8 mouse cellular contexts compared by ENCODE assay signal in genomic region chr5:97055511-97056068, GRCm38 (mm10). TPM values are rescaled to one million over a fixed set of nuclear protein-coding genes. Genes with fewer than 3 reads are reported as not detected.
DNase-seq lines count a peak whose midpoint lies in the region; ATAC-seq and TF ChIP-seq lines count a peak whose summit lies in the region.

No protein-coding gene starts in this region.

- peaks cover 15% of the 10 kb centered on the region for H3K36me3 ChIP-seq in midbrain, embryonic 14.5 days (ENCODE audit: control insufficient read depth, insufficient read depth, low read length)
- H3K36me3 ChIP-seq in midbrain, embryonic 10.5 days = peaks cover 14% of the 10 kb centered on the region
- peaks cover 76% of the 10 kb centered on the region for H3K36me3 ChIP-seq in liver, postnatal 0 days (replicated peaks; ENCODE audit: insufficient read depth, low read length)

- peak; percentile 17 to 67 for DNase-seq in frontal cortex, postnatal 36 days (ENCODE audit: low spot score in 2 of 2)
- no peak for DNase-seq in frontal cortex, postnatal 14 days (ENCODE audit: low spot score in 2 of 2)
- peak; percentile 91 for DNase-seq in midbrain, embryonic 14.5 days
- DNase-seq in midbrain, embryonic 10.5 days (ENCODE audit: low spot score) = no peak
- peak; percentile 61 for DNase-seq in R1 (ENCODE audit: low read depth, low spot score)
- DNase-seq in forelimb bud, embryonic 11.5 days (ENCODE audit: low read depth, low spot score) = peak; percentile 74
- no peak for DNase-seq in liver, postnatal 0 days
- DNase-seq in telencephalon, adult 2 months (ENCODE audit: low read depth, low spot score) = peak; percentile 47

- no peaks in the 10 kb centered on the region for H3K4me1 ChIP-seq in midbrain, embryonic 14.5 days (ENCODE audit: control insufficient read depth, insufficient read depth, low read length)
- H3K4me1 ChIP-seq in midbrain, embryonic 10.5 days = no peaks in the 10 kb centered on the region
- no peaks in the 10 kb centered on the region for H3K4me1 ChIP-seq in liver, postnatal 0 days (ENCODE audit: insufficient read depth)

- H3K4me2 ChIP-seq in midbrain, embryonic 14.5 days (ENCODE audit: low read length) = no peak overlapping the region
- H3K4me2 ChIP-seq in liver, postnatal 0 days (ENCODE audit: low read depth, low read length) = no peak overlapping the region

- no peak for ATAC-seq in midbrain, embryonic 14.5 days (ENCODE audit: low FRiP score, low TSS enrichment)
- ATAC-seq in liver, postnatal 0 days = no peak

- H3K27ac ChIP-seq in midbrain, embryonic 14.5 days (replicated peaks; ENCODE audit: low read depth, low read length) = no peak overlapping the region
- no peak overlapping the region for H3K27ac ChIP-seq in midbrain, embryonic 10.5 days (replicated peaks)
- H3K27ac ChIP-seq in liver, postnatal 0 days (ENCODE audit: low read depth) = no peak overlapping the region

- 0 out of 2 replicates have a peak, but pooled peaks have one; percentile 31 for TF ChIP-seq EP300 in liver, postnatal 0 days (IDR thresholded peaks at IDR 0.05; ENCODE audit: low read depth)

- WGBS in midbrain, embryonic 14.5 days = 15% methylated on average over 1 of the region's 1 CpGs
- 40% methylated on average over 1 of the region's 1 CpGs for WGBS in midbrain, embryonic 10.5 days
- WGBS in liver, postnatal 0 days (ENCODE audit: insufficient replicate concordance) = 2% methylated on average over 1 of the region's 1 CpGs

- H3K27me3 ChIP-seq in midbrain, embryonic 14.5 days (ENCODE audit: control insufficient read depth, insufficient read depth, low read length) = no peaks in the 10 kb centered on the region
- H3K27me3 ChIP-seq in midbrain, embryonic 10.5 days (ENCODE audit: low read depth, poor library complexity, severe bottlenecking) = no peaks in the 10 kb centered on the region
- no peaks in the 10 kb centered on the region for H3K27me3 ChIP-seq in liver, postnatal 0 days (ENCODE audit: insufficient read depth, low read length)

- peak; percentile 83 for TF ChIP-seq CTCF in liver, postnatal 0 days (IDR thresholded peaks at IDR 0.05; ENCODE audit: low read depth)

- no peak overlapping the region for H3K9ac ChIP-seq in midbrain, embryonic 14.5 days (replicated peaks; ENCODE audit: low read length)
- no peak overlapping the region for H3K9ac ChIP-seq in liver, postnatal 0 days (replicated peaks)

- no peak overlapping the region for H3K4me3 ChIP-seq in midbrain, embryonic 14.5 days (replicated peaks; ENCODE audit: low read depth, low read length)
- no peak overlapping the region for H3K4me3 ChIP-seq in midbrain, embryonic 10.5 days
- no peak overlapping the region for H3K4me3 ChIP-seq in liver, postnatal 0 days (ENCODE audit: low read depth, low read length)

- H3K9me3 ChIP-seq in midbrain, embryonic 14.5 days (ENCODE audit: control insufficient read depth, low read length) = no peaks in the 10 kb centered on the region
- no peaks in the 10 kb centered on the region for H3K9me3 ChIP-seq in midbrain, embryonic 10.5 days (replicated peaks)
- no peaks in the 10 kb centered on the region for H3K9me3 ChIP-seq in liver, postnatal 0 days (ENCODE audit: low read length)

RNA-seq across cellular contexts. Expression of gene Paqr3, which starts 55.8 kb away (rescaled TPM):
- polyA plus RNA-seq in midbrain, embryonic 14.5 days (2014; fragmentation: Nextera tagmentation; extraction: Ambion mirVana) = 25.8 and 26.9 TPM in 2 replicates
- 8.4 and 9.3 TPM in 2 replicates for polyA plus RNA-seq in midbrain, embryonic 10.5 days (2016; fragmentation: Nextera tagmentation; extraction: Ambion mirVana)
- polyA plus RNA-seq in liver, postnatal 0 days (2015; fragmentation: Nextera tagmentation; extraction: Ambion mirVana) = 1.9 TPM in 2 replicates

RNA-seq across cellular contexts. Expression of gene Bmp2k, which starts 58.1 kb away (rescaled TPM):
- polyA plus RNA-seq in midbrain, embryonic 14.5 days (2014; fragmentation: Nextera tagmentation; extraction: Ambion mirVana) = 11.8 and 12.1 TPM in 2 replicates
- polyA plus RNA-seq in midbrain, embryonic 10.5 days (2016; fragmentation: Nextera tagmentation; extraction: Ambion mirVana) = 8.9 and 9.2 TPM in 2 replicates
- polyA plus RNA-seq in liver, postnatal 0 days (2015; fragmentation: Nextera tagmentation; extraction: Ambion mirVana) = 13.6 and 15.2 TPM in 2 replicates

Comparison
In these comparisons a context has a peak if more than half of its experiments do, and no peak if none do; other contexts are left out.
1. DNase-seq: peak in frontal cortex, postnatal 36 days (2 of 2), midbrain, embryonic 14.5 days (single experiment), R1 (single experiment), forelimb bud, embryonic 11.5 days (single experiment) and telencephalon, adult 2 months (single experiment); none in frontal cortex, postnatal 14 days (0 of 2), midbrain, embryonic 10.5 days (single experiment) and liver, postnatal 0 days (single experiment).